Mouse (Mus musculus): Measurements from ENCODE around the gene Vsig10l.

Gene Vsig10l

GRCm38 (mm10) chr7:43462851-43463250 lies at the start of gene Vsig10l:
Vsig10l (plus strand) TSS chr7:43463151.
- DNase-seq, result no peak

- DNase-seq, result peak in 1 of 2 experiments; percentile 4
These were observed 45.7 kb upstream of the Vsig10l start for GRCm38 (mm10) chr7:43417298-43417697.

DNA sequence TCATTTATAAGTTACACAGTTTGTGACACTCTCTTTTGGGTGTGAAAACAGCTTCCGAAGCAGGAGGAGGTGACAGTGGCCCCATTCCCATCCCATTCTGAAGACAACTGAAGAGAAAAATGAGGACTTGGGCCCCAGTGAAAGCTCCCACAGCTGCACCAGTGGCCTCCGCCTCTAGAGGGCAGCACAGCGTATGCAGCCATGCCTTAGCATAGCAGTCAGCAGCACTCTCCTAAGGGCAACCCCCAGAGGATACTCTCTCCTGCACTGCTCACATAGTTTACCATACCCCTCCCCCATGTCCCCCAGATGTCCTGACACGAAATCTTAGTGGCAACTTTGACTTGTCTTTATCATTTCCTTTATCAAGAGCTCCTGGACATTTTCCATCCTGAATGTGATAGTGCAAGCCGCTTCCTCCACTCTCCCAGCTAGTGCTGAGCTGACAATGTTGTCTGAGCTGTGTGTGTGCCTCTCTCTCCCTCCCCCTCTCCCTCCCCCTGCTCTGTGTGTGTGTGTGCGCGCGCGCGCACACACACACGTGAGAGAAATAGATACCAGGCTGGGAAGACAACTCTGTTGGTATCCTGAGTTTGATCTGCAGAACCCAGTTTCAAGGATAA lies 39.8 kb upstream of the Vsig10l start:
- DNase-seq, result peak; percentile 88 to 93

- no peak for DNase-seq
These were observed 38.8 kb upstream of the Vsig10l start for GRCm38 (mm10) chr7:43423991-43424625.

DNA sequence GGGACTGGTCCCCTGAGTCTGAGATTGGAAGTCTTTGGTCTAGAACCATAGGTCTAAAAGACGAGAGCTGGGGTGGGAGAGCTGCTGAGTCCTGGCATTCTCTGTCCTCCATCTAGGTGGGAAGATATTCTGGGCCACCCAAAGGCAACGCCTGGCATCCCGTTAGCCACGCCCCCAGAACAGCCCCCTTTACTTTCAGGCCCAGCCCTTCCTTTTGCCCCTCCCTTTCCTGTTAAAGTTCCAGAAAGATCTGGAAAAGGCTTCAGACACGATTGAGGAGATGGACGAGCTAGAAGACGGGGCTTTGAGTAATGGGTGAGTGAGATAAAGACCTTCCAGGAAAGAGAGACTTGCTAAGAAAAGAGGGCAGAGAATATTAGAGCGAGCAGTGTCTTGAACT lies 35.5 kb upstream of the Vsig10l start, which contains the start of gene Lim2:
Gene Lim2, plus strand, starts transcription at position 265 of the 400 bp plus-strand sequence.
- DNase-seq, result no peak

DNA sequence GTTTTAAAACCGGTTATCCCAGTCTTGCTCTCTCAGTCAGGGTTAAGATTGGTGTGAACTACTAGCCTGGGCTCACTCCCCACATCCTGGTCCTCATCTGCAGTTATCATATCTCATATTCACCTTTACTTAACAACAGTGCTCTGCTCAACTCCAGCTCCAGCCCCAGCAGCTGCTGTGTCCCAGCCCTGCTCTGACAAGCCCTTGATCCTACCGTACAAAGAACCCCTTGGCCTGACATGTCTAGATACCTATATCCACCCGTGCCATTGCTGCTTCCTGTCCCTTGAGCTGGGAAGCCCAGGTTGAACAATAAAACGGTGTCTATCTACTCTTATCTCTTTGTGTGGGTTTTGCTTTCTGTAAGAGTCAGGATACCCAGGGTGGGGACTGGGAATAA lies 33.5 kb upstream of the Vsig10l start:
- DNase-seq, result peak in 1 of 2 experiments; percentile 16

DNA sequence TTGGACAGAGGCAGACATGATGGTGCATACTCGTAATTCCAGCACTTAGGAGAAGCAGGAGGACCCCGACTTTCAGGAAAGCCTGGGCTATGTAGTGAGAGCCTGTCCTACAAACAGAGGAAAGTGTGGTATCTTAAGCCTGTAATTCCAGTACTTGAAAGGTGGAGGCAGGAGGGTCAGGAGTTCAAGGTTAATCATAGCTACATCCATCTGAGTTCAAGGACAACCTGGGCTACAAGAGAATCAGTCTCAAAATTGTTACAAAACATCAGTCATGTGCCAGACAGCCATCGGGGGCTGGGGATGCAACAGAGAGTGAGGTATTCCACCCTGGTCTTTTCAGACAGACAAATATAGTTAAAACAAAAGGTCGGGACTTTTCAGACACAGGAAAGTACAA lies 30.1 kb upstream of the Vsig10l start:
- DNase-seq, result no peak

DNA sequence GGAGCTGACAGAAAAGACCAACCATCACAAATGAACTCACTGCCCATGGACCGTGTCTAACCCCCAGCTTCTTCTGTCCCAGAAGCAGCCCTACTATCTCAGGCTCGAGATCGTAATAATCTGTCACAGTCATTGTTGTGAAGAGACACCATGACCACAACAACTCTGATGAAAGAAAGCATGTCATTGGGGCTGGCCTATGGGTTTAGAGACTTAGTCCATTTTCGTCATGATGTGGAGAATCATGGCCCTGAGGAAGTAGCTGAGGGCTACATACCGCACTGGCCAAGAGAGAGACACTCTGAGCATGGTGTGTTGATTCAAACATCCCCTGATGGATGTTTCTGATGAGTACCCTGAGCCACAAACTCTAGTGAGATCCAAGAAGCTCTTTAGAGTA lies 28.3 kb upstream of the Vsig10l start:
- DNase-seq, result no peak

DNA sequence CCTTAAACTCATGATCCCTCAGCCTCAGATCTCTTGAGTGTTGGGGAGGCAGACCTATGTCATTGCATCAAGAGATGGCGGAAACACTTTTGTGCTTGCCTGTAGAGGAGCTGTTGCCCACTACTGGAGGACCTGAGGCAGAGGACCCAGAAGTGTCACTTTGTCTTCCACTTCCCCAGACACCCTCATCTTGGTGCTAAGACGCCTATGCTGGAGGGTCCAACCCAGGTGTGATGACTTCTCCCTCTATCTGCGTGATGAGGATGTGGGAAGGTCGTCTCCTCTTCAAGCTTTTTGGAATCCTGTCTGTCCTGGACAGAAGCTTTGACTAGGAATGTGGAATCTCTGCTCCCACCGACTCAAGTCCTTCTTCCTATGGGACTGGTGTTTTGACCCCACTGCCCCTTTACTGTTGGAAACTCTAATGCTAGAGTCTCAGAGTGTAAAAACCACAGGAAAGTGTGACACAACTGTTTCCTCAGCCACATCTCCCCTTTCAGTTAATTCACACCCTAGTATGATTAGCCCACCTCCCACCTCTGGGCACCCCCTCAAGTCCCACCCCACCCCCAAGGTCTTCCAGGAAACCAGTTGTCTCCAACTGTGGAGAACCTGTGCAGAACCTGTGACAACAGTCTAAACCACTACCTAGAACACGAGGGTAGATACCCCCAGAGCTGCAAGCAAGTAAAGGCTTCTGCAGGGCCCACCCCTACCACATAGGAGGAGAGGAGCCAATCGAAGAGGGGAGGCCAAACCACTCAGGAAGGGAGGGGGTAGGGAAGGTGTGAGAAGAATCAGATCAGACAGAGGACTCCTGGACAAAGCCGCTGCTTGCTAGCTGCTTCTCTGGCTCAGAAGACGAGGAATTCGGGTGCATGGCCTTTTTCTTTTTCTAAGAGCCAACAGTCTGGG lies 26.4 kb upstream of the Vsig10l start, which contains the start of gene Nkg7:
Gene Nkg7, plus strand, starts transcription at position 733 of the 915 bp plus-strand sequence.
- DNase-seq, result no peak

DNA sequence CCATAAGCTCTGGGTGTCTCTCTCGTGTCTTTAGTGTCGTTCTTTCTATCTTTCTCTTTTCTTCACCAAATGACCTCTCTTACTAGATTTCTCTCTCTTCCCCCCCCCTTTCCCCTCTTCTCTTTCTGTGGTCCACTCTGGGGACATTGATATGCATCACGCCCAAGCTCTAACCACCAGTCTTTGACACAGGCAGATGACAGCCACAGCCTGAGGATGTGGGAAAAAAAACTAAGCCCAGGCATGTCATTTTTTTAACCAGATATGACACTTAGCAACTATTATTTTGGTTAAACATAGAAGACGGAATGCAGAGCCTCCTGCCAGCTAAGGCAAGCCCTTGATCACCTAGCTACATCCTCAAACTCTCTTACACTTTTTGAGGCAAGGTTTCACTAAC lies 24.3 kb upstream of the Vsig10l start:
- peak in 1 of 2 experiments; percentile 12 for DNase-seq

DNA sequence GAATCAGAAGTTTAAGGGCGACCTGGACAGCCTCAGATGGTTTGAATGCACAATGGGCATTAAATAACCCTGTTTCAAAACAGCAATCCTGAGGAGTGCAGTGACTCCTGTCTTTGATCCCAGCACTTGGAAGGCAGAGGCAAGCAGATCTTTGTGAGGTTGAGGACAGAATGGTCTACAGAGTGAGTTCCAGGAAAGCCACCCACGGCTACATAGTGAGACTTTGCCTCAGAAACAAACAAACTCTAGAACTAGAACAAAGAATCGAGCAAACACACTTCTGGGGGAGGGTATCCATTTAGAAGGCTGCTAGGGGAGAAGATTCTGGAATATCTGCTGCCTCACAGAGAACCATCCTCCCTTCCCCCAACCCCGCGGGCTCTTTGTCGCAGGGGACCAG lies 22.5 kb upstream of the Vsig10l start, which contains the start of gene Cldnd2:
Gene Cldnd2, plus strand, starts transcription at position 301 of the 400 bp plus-strand sequence.
- DNase-seq, result peak in 1 of 2 experiments; percentile 12

DNA sequence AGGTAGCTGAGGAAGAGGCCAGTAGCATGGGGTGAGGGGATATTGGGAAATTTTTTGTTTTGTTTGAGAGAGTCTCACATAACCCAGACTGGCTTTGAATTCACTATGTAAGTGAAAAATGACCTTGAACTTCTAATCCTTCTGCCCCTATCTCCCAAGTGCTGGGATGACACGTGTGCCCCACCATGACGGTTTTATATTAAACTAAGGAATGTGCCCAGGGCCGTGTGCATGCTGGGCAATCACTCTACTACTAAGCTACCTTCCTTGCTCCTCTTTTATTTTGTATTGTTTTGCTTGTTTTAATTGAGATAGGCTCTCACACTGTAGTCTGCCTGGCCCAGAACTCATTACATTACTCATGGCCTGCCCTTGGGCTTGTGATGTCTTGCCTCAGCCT lies 21.9 kb upstream of the Vsig10l start:
- peak; percentile 36 to 68 for DNase-seq

DNA sequence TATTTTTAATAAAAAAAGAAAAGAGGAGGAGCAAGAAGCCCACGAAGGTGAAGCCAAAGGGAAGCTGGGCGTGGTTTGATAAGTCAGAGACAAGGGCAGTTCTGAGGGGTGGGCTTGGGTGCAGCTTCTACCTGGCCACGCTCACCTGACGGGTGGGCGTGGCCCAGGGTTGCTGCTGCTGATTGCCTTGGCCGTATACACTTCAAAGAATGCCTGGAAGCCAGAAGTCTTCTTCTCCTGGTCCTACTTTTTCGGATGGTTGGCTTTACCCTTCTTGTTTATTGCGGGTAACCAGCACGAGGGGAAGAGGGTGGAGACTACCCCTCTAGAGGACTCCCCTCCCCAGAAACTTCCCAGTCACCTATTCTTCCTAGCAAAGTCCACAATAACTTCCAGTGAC lies 20.3 kb upstream of the Vsig10l start:
- peak in 1 of 2 experiments; percentile 19 for DNase-seq

DNA sequence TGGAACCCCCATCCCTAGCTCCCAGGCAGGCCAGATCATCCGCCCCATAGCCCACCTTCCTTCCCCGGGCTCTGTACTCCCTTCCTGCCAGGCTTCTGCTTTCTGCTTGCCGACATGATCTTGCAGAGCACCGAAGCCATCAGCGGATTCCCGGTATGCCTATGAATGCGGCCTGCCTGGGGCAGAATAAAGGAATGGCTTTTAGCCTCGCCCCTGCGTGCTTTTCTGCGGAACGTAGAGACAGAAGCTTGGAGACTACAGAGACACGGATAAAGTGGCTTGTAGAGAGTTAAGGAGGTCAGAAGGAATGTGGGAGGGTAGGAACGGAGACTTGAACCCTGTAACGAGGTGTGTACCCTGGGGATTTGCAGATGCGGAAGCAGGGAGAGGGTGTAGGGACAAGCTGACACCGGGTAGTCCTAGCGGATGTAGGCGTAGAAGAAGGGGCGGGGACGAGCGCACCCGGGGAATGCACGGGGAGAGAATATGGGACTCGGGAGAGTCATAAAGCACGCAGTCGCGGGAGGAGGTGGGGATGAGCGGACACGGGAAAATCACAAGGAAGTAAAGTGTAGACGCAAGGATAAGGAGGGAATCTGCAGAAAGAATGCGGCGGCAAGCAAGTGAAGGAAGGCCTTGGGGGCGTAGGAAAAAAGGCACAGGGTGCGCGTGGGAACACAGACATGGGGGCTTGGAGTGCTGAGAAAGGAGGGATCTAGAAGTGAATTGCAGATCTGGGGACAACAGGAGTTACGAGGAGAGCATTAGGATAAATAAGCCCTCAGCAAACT lies 19.6 kb upstream of the Vsig10l start:
- peak; percentile 84 to 93 for DNase-seq

DNA sequence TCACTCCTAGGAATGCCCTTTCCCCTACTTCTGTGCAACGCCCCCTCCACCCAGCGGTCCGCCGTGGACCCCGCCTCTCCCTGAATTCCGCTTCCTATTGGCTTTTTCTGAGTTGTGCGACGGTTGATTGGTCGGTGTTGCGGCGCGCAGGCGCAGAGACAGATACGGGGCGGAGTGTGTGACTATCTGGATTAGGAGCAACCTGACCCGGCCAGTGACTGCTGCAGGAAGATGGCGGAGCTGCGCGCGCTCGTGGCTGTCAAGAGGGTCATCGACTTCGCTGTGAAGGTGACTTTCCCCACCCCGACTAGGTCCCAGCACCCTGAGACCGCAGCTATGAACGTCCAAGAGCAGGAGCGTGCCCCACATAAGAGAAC lies 19.0 kb upstream of the Vsig10l start, which contains the start of the genes Etfb and Gm45233:
Gene Etfb, plus strand, starts transcription at position 167 of the 377 bp plus-strand sequence.
Gene Gm45233, plus strand, starts transcription at position 212 of the 377 bp plus-strand sequence.
- peak; percentile 96 to 99 for DNase-seq

GRCm38 (mm10) chr7:43447801-43448200 lies 15.2 kb upstream of the Vsig10l start:
- DNase-seq, result peak; percentile 72 to 84

DNA sequence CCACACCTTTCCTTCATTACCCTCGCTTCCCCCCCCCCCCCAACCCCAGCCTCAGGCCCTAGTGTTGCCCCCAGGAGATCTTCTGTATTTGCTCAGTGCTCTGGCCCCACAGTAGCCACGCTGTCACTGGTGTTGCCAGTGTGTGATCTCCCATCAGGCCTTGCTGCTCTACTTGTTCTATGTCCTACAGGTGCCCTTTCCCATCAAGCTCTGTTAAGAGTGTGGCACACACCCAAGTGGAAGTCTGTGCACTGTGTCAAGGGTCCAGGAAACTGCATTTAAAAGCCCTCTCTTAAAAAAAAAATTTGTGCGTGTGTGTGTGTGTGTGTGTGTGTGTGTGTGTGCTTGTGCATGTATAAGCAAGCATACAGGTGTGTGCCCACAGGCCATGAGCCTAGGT lies 14.7 kb upstream of the Vsig10l start:
- peak; percentile 63 to 81 for DNase-seq

DNA sequence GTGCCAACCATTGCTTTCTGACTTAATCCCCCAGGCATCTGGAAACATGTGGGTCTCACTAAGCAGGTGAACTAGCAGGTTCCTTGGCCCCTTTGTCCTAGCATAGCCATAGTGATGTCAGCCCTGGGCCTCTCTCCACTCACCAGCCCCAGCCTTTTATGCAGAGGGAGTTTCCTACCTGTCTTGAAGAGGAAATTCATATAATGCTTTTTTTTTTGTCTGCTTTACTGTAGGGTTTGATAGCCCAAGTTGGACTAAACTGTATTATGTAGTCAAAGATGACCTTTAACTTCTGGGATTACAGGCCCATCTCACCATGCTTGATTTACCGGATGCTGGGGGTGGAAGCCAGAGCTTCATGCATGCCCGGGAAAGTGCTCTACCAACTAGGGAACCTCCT lies 13.1 kb upstream of the Vsig10l start:
- no peak for DNase-seq

DNA sequence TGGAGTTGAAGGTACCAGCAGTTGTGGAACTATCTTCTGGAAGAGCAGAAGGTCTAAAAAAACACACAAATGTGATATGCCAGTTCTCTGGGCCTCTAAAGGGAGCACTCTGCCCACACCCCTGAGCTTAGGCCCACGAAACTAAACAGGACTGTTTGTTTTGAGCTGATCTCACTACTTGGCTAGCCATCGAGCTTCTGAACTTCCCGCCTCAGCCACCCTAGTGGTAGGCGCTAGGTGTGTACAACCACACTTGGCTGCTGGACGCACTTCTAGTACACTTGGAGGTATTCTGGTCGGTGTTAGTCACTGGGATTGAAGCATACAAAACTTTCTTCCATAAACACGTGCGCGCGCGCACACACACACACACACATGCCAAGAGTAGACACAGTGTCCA lies 11.2 kb upstream of the Vsig10l start:
- DNase-seq, result no peak

DNA sequence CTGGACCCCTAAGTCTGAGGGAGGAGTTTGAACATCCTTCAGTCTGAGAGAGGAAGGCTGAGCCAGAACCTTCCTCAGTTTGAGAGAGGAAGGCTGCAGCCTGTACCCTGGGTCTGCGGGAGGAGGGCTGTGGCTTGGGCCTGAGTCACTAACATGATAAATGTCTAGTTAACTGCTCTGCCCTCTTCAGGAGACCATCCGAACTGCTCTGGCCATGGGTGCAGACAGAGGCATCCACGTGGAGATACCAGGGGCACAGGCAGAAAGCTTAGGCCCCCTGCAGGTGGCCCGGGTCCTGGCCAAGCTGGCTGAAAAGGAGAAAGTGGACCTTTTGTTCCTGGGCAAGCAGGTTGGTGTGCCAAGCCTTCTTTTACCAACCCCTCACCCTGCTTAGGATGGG lies 10.3 kb upstream of the Vsig10l start:
- DNase-seq, result peak in 1 of 2 experiments; percentile 53

- peak; percentile 76 to 89 for DNase-seq
These were observed 9.2 kb upstream of the Vsig10l start for GRCm38 (mm10) chr7:43453599-43454355.
